Mouse (Mus musculus) ES-E14 (cell line): Measurements from ENCODE around the gene Cenpt.

Experiments
- CHD2 ChIP-seq: IDR thresholded peaks from 2 replicates; pipeline ENCODE4 v1.6.1; 2014; ENCODE audit warnings: mild to moderate bottlenecking, low read depth, low read length, inconsistent platforms
- HCFC1 ChIP-seq: IDR thresholded peaks from 2 replicates; pipeline ENCODE4 v1.6.1; 2012; ENCODE audit warnings: low read length, inconsistent platforms, borderline replicate concordance; ENCODE audit not compliant: insufficient read depth
- MAFK ChIP-seq: IDR thresholded peaks from 2 replicates; pipeline ENCODE4 v1.6.1; 2014; ENCODE audit warnings: mild to moderate bottlenecking, low read depth, low read length, inconsistent platforms; ENCODE audit not compliant: insufficient read depth
- ZC3H11A ChIP-seq: IDR thresholded peaks from 2 replicates; pipeline ENCODE4 v1.6.1; 2012; ENCODE audit warnings: low read depth, mild to moderate bottlenecking, inconsistent platforms, low read length, borderline replicate concordance

- TF ChIP-seq ZC3H11A: no peak
- no peak for TF ChIP-seq CHD2
- TF ChIP-seq MAFK: no peak
- no peak for TF ChIP-seq HCFC1
Observed at GRCm38 (mm10) chr8:105897801-105898480, 44.9 kb upstream of the Cenpt start.
